Mouse (Mus musculus): ENCODE results near the gene Miga1. TPM values are rescaled to one million over a fixed set of nuclear protein-coding genes. Genes with fewer than 3 reads are reported as not detected.

Miga1 gene
- polyA plus RNA-seq, 1 experiment from 2014 or later: 19.4 TPM

DNA sequence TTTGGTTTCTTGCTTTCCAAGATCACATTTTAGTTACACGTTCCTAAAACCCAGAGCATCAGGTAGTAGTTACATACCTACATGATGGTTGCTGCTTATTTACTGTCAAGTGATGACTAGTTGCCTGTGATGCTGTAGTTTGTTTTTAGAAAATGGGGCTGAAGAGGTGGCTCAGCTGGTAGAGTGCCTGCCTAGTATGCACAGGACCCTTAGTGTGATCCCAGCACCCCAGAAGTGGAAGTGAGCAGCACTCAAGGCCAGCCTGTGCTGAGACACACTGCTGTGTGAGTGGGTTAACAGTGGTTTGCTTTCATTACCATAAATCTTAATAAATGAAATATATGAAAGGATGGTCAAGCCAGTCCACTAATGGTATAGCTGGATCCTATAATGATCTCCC is 100.6 kb downstream of the Miga1 start:
- no peak overlapping the region for H3K4me3 ChIP-seq

DNA sequence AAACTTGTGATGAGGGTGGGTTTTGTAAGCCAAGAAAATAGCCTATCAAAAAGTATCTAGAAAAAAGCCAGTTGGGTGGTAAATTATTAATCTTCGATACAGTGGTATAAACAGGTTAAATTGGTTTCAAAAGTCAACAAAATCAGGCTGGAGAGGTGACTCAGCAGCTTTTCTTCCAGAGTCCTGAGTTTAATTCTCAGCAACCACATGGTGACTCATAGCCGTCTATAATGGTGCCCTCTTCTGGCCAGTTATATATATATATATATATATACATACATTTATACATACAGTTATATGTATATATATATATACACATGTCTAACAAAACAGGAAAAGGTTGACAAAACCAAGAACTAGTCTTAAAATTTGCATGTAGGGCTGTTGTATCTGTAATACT is 101.4 kb downstream of the Miga1 start:
- Histone ChIP-seq H3K27ac (no peak overlapping the region), H3K27me3 (no peaks in the 10 kb centered on the region), H3K9me3 (no peaks in the 10 kb centered on the region), H3K4me3 (no peak overlapping the region), H3K4me2 (no peak overlapping the region), H3K36me3 (peaks cover 35% of the 10 kb centered on the region), H3K4me1 (no peaks in the 10 kb centered on the region), H3K9ac (no peak overlapping the region)
- ATAC-seq (ENCODE audit: insufficient number of reproducible peaks, insufficient read depth, low FRiP score, low TSS enrichment, low read depth): no peak
- 55% methylated on average over 2 of the region's 2 CpGs for WGBS

More for the DNA sequence above, 100.6 kb downstream of the Miga1 start:
- Histone ChIP-seq H3K36me3 (peaks cover 28% of the 10 kb centered on the region), H3K27me3 (no peaks in the 10 kb centered on the region), H3K4me2 (no peak overlapping the region), H3K27ac (no peak overlapping the region), H3K9ac (no peak overlapping the region), H3K4me1 (no peaks in the 10 kb centered on the region), H3K9me3 (no peaks in the 10 kb centered on the region)
- no peak for ATAC-seq (ENCODE audit: insufficient number of reproducible peaks, insufficient read depth, low FRiP score, low TSS enrichment, low read depth)
- WGBS: 91% methylated on average over 1 of the region's 1 CpGs

DNA sequence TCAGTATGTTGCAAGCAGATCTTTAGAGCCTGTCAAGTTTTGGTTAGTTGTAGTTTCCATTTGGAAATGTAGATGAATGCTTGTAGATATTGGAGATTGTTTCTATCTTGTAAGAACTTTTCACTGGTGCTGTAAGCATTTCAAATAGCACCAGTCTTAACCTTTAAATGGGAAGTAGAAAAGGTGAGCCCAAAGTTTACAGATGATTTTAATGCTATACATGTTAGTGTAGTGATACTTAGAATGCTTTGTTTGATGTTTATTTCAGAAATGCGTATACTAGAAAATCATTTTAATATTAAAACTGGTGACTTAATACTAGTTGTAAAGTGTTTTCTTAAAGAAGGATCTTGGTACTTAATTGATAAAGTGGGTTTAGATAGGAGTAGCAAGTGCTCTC is 104.4 kb downstream of the Miga1 start:
- H3K27ac ChIP-seq: no peak overlapping the region
- no peak overlapping the region for H3K4me3 ChIP-seq
- ATAC-seq (ENCODE audit: insufficient number of reproducible peaks, insufficient read depth, low FRiP score, low TSS enrichment, low read depth): no peak
- H3K9me3 ChIP-seq: no peaks in the 10 kb centered on the region
- no peak overlapping the region for H3K9ac ChIP-seq
- H3K4me2 ChIP-seq: no peak overlapping the region
- no peaks in the 10 kb centered on the region for H3K4me1 ChIP-seq
- H3K27me3 ChIP-seq: no peaks in the 10 kb centered on the region
- H3K36me3 ChIP-seq: peaks cover 56% of the 10 kb centered on the region
- 95% methylated on average over 1 of the region's 1 CpGs for WGBS

DNA sequence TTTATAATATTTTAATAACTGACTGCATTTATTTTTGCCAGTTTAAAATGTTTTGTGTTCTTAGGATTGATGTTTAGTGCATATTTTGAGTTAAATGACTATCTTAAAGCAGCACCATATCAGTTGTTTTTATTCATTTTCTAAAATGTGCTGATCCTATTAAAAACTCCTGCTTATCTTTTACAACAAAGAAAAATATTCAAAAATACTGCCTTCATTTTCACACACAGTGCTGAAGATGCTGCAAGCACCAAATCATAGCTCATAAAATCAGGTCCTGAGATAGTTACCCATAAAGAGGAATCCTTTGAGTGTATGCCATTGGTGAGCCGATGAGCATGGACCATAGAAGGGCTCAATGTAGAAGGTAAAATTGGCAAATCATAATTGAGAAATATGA is 105.0 kb downstream of the Miga1 start:
- WGBS: 94% methylated on average over 1 of the region's 1 CpGs
- H3K4me1 ChIP-seq: no peaks in the 10 kb centered on the region
- H3K9me3 ChIP-seq: no peaks in the 10 kb centered on the region
- no peaks in the 10 kb centered on the region for H3K27me3 ChIP-seq
- no peak overlapping the region for H3K4me2 ChIP-seq
- no peak overlapping the region for H3K9ac ChIP-seq
- peaks cover 59% of the 10 kb centered on the region for H3K36me3 ChIP-seq
- no peak overlapping the region for H3K4me3 ChIP-seq
- H3K27ac ChIP-seq: no peak overlapping the region
- ATAC-seq (ENCODE audit: insufficient number of reproducible peaks, insufficient read depth, low FRiP score, low TSS enrichment, low read depth): no peak

DNA sequence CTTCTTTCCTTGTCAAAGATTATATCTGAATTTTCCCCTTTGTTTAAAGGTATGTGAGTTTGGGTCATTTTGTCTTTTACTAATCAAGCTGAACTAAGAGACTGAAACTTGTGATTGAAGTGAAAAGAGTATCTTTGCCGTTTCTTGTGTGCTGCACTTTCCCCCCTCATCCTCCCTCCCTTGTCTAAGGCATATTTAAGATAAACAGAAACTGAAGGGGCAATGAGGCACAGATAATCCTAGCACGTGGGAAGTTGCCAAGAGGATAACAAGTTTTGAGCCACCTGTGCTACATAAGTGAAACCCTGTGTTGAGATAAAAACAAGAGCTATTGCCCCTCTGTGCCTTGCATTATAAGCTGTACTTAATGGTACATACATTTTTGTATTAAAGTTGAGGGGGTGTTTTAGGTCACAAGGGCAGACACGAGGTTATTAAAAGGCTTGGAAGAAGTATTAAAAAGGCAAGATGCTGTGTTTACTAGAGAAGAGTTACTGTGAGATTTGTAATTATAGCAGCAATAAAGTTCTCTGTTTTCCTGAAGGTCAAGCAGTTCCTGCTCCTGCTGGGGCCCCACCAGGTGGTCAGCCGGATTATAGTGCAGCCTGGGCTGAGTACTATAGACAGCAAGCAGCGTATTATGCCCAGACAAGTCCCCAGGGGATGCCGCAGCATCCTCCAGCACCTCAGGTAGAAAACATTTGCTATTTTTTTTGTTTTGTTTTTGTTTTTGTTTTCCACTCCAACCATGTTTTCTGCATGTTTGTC is 108.7 kb downstream of the Miga1 start:
- Histone ChIP-seq H3K4me2 (no peak overlapping the region), H3K4me1 (no peaks in the 10 kb centered on the region), H3K27me3 (no peaks in the 10 kb centered on the region), H3K27ac (no peak overlapping the region), H3K9me3 (no peaks in the 10 kb centered on the region), H3K36me3 (peaks cover 72% of the 10 kb centered on the region), H3K9ac (no peak overlapping the region), H3K4me3 (no peak overlapping the region)
- WGBS: 66% methylated on average over 6 of the region's 6 CpGs
- no peak for ATAC-seq (ENCODE audit: insufficient number of reproducible peaks, insufficient read depth, low FRiP score, low TSS enrichment, low read depth)

DNA sequence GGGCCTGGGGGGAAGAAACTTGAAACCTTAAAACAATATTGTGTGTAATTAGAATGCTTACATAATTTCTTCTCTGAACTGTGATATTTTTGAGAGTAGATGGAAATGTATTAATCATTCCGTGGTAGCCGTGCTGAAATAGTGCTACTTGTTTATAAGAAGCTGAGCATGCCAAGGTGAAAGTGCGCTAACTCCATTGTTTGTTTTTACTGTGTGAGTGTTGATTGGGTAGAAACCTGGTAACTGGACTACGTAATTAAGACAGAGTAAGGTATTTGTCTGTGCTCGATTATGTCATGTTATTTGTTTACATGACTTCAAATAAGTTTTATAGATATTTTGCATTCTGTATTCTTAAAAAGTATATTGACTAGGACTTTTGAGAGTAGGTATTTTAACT is 110.9 kb downstream of the Miga1 start:
- H3K4me2 ChIP-seq: no peak overlapping the region
- ATAC-seq (ENCODE audit: insufficient number of reproducible peaks, insufficient read depth, low FRiP score, low TSS enrichment, low read depth): no peak
- no peaks in the 10 kb centered on the region for H3K27me3 ChIP-seq
- no peak overlapping the region for H3K9ac ChIP-seq
- WGBS: 90% methylated on average over 5 of the region's 5 CpGs
- H3K4me1 ChIP-seq: no peaks in the 10 kb centered on the region
- no peak overlapping the region for H3K4me3 ChIP-seq
- no peak overlapping the region for H3K27ac ChIP-seq
- H3K9me3 ChIP-seq: no peaks in the 10 kb centered on the region
- H3K36me3 ChIP-seq: peaks cover 83% of the 10 kb centered on the region

DNA sequence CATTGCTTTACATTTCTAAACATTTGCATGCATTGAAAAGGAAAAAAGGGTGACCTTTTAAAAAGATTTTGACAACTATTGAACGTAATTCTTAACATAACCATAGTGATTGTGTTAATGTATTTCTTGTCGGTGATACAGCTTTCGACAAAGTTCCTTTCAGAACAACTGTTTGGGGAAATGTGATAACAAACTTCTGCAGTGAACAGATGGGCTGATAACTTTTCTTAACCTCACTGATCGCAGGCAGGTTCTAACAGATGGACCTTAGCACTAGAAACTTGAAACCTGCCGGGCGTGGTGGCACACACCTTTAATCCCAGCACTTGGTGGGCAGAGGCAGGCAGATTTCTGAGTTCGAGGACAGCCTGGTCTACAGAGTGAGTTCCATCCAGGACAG is 111.4 kb downstream of the Miga1 start:
- Histone ChIP-seq H3K4me2 (no peak overlapping the region), H3K27ac (no peak overlapping the region), H3K9ac (no peak overlapping the region), H3K9me3 (no peaks in the 10 kb centered on the region), H3K36me3 (peaks cover 83% of the 10 kb centered on the region), H3K4me3 (no peak overlapping the region), H3K27me3 (no peaks in the 10 kb centered on the region), H3K4me1 (no peaks in the 10 kb centered on the region)
- no peak for ATAC-seq (ENCODE audit: insufficient number of reproducible peaks, insufficient read depth, low FRiP score, low TSS enrichment, low read depth)
- WGBS: 93% methylated on average over 7 of the region's 7 CpGs

DNA sequence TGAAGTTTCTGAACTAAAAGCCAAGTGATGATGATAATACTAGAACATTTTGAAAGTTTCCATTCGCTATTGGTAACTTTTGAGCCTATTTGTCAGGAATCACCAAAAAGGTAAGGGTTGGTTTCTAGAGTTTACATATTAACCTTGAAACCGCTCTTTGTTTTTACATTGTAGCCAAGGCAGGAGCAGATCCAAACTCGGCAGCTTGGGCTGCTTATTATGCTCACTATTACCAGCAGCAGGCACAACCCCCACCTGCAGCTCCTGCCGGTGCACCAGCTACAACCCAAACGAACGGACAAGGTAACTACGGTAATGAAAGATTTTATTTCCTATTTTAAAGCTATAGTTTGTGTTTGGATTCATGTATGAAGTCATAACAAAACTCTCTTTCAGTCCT is 114.3 kb downstream of the Miga1 start:
- Histone ChIP-seq H3K4me3 (no peak overlapping the region), H3K9me3 (no peaks in the 10 kb centered on the region), H3K4me2 (no peak overlapping the region), H3K36me3 (peaks cover 90% of the 10 kb centered on the region), H3K4me1 (no peaks in the 10 kb centered on the region), H3K9ac (no peak overlapping the region), H3K27me3 (no peaks in the 10 kb centered on the region), H3K27ac (no peak overlapping the region)
- ATAC-seq (ENCODE audit: insufficient number of reproducible peaks, insufficient read depth, low FRiP score, low TSS enrichment, low read depth): no peak
- 93% methylated on average over 7 of the region's 7 CpGs for WGBS

DNA sequence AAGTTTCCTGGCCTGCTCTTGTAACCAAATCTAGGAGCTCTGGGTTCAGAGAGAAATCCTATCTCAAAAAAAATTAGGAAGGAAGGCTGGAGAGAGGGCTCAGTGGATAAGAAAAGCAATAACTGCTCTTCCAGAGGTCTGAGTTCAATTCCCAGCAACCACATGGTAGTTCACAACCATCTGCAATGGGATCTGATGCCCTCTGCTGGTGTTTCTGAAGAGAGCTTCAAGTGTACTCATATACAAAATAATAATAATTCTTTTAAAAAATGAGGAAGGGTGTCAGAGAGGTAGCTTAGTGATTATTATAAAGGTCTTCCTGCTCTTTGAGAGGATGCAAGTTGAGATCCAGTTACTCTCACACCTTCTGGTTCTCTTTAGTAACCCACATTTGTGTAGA is 115.3 kb downstream of the Miga1 start:
- Histone ChIP-seq H3K9me3 (no peaks in the 10 kb centered on the region), H3K36me3 (peaks cover 93% of the 10 kb centered on the region), H3K4me2 (no peak overlapping the region), H3K4me3 (no peak overlapping the region), H3K4me1 (no peaks in the 10 kb centered on the region), H3K9ac (no peak overlapping the region), H3K27me3 (no peaks in the 10 kb centered on the region), H3K27ac (no peak overlapping the region)
- no peak for ATAC-seq (ENCODE audit: insufficient number of reproducible peaks, insufficient read depth, low FRiP score, low TSS enrichment, low read depth)

Other genes with a start within 250 kb of the Miga1 start
- 3.1 and 4.2 TPM in 2 replicates for gene Gipc2, start 174.2 kb downstream of the Miga1 start, polyA plus RNA-seq (2015; fragmentation: Nextera tagmentation; extraction: Ambion mirVana)
- 27.9 and 31.7 TPM in 2 replicates for gene Dnajb4, start 130.1 kb downstream of the Miga1 start, polyA plus RNA-seq (2015; fragmentation: Nextera tagmentation; extraction: Ambion mirVana)
- gene Fubp1, start 130.0 kb downstream of the Miga1 start, polyA plus RNA-seq (2015; fragmentation: Nextera tagmentation; extraction: Ambion mirVana): 336 and 338 TPM in 2 replicates
- gene Nexn, start 74.1 kb downstream of the Miga1 start, polyA plus RNA-seq (2015; fragmentation: Nextera tagmentation; extraction: Ambion mirVana): 9.6 and 11.8 TPM in 2 replicates
- gene Usp33, start 6.1 kb upstream of the Miga1 start, polyA plus RNA-seq (2015; fragmentation: Nextera tagmentation; extraction: Ambion mirVana): 39.8 and 51.8 TPM in 2 replicates
- gene Zzz3, start 55.1 kb upstream of the Miga1 start, polyA plus RNA-seq (2015; fragmentation: Nextera tagmentation; extraction: Ambion mirVana): 55.1 and 57.8 TPM in 2 replicates

Measured in embryonic facial prominence, embryonic 13.5 days (tissue).